Mouse (Mus musculus) olfactory bulb, adult 2 months (tissue): ENCODE measurements around the gene Defb29.

Experiments
- CTCF ChIP-seq: fragments of 200-500 bp; IDR thresholded peaks from 2 replicates; pipeline ENCODE4 v1.5.1; 2012; ENCODE audit warnings: low read depth, mild to moderate bottlenecking, low read length, moderate library complexity; ENCODE audit not compliant: insufficient read depth
- POLR2A ChIP-seq: fragments of 200-500 bp; IDR thresholded peaks from 2 replicates; pipeline ENCODE4 v1.6.1; 2012; ENCODE audit warnings: mild to moderate bottlenecking, low read depth, low read length, moderate library complexity; ENCODE audit not compliant: insufficient read depth

DNA sequence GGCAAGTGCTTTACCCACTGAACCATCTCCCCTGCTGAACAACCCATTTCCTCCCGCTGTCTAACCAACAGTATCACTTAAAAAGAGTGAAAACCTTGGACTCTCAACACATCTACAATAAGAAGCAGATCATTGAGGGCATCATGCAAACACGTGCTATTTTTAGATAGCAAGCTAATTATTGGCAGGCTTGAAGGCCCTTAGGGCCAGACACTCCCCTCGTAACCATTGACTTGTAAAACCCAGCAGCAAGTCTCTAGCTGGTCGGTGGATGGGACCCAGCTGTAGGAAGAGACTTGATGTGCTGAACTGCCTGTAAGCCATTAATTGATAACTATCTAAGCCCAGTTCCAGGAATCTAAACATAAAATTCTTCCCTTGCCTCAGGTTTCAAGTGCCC, 3.6 kb upstream of the Defb29 start:
- no peak for TF ChIP-seq CTCF
- no peak for TF ChIP-seq POLR2A
